Mouse (Mus musculus) myocyte (in vitro differentiated cells): ENCODE measurements at regions not wholly inside any gene's neighbourhood (a gene's known extent, or its start where the extent isn't known, plus 50 kb on each side); places are given as distances from the start of the nearest gene placed in this dataset.

Experiments
- MAX ChIP-seq: IDR thresholded peaks from one replicate; pipeline ENCODE4 v1.6.1; 2011; ENCODE audit warnings: low read depth, mild to moderate bottlenecking, control low read depth
- POLR2A ChIP-seq: IDR thresholded peaks from one replicate; pipeline ENCODE4 v1.6.1; 2011; ENCODE audit warnings: low read depth, mild to moderate bottlenecking, control low read depth, moderate library complexity; ENCODE audit not compliant: insufficient read length
- USF1 ChIP-seq: IDR thresholded peaks from one replicate; pipeline ENCODE4 v1.6.1; 2011; ENCODE audit warnings: low read depth, mild to moderate bottlenecking, control low read depth, moderate library complexity

DNA sequence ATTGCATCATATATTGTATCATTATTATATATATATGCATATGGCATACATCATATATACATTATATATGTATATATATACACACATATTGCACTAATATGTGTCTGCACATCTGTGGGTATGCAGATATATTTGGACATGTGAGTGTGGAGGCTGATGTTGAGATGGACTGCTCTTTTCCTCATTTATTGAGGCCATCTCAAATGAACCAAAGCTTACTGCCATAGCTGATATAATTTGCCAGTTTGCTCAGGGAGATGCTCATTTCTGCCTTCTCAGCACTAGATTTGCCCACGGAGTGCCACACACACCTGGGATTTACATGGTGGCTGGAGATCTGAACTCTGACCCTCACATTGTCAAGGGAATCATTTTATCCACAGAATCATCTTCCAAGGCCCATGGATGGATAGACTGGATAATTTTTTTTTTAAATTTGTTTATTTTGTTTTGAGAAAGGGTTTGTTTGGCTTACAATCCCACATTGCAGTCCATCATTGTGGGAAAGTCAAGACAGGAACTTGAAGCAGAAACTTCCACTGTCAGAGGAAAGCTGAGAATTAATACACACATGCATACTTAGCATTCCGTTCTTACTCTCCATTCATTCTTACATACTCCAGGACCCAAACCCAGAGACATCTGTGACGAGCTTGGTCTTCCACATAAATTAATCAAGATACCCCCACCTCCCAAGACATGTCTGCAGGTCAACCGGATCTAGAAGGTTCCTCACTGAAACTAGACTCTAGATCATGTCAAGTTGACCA is 77.9 kb upstream of the Cwc22 start:
- no peak for TF ChIP-seq MAX
- TF ChIP-seq POLR2A, result no peak
- TF ChIP-seq USF1, result no peak
